Mouse (Mus musculus) liver, postnatal 0 days (tissue): ENCODE measurements around the gene Mapkapk3. TPM values are rescaled to one million over a fixed set of nuclear protein-coding genes. Genes with fewer than 3 reads are reported as not detected.

Experiments used
- ATAC-seq: fragments of 200-750 bp; cut with Nextera tagmentation; 2 replicates; pipeline ENCODE4 v1.8.0; 2017; ENCODE audit warnings: mild to moderate bottlenecking, moderate library complexity
- DNase-seq: peaks from one replicate; pipeline ENCODE4 v3.0.0-alpha.2; 2016
- H3K27ac ChIP-seq: fragments of 300-500 bp; sonication (generic); 2 replicates; pipeline ENCODE4 v1.5.1; 2014; ENCODE audit warnings: antibody characterized with exemption, moderate library complexity, mild to moderate bottlenecking, low read depth
- H3K27me3 ChIP-seq: fragments of 300-500 bp; sonication (generic); 2 replicates; pipeline ENCODE4 v1.6.1; 2014; ENCODE audit warnings: low read length, control low read depth, mixed read lengths; ENCODE audit not compliant: insufficient read depth
- H3K36me3 ChIP-seq: fragments of 300-500 bp; sonication (generic); replicated peaks from 2 replicates; pipeline ENCODE4 v1.6.1; 2014; ENCODE audit warnings: mild to moderate bottlenecking, control low read depth, low read length, moderate library complexity, mixed read lengths; ENCODE audit not compliant: insufficient read depth
- H3K4me1 ChIP-seq: fragments of 300-500 bp; sonication (generic); 2 replicates; pipeline ENCODE4 v1.6.1; 2014; ENCODE audit warnings: antibody characterized with exemption, mild to moderate bottlenecking, control low read depth; ENCODE audit not compliant: insufficient read depth
- H3K4me2 ChIP-seq: fragments of 300-500 bp; sonication (generic); 2 replicates; pipeline ENCODE4 v1.6.1; 2014; ENCODE audit warnings: low read depth, mild to moderate bottlenecking, low read length, moderate library complexity, mixed read lengths
- H3K4me3 ChIP-seq: fragments of 300-500 bp; sonication (generic); 2 replicates; pipeline ENCODE4 v1.5.1; 2014; ENCODE audit warnings: low read depth, low read length
- H3K9ac ChIP-seq: fragments of 300-500 bp; sonication (generic); replicated peaks from 2 replicates; pipeline ENCODE4 v1.6.1; 2014; ENCODE audit warnings: mild to moderate bottlenecking, moderate library complexity
- H3K9me3 ChIP-seq: fragments of 300-500 bp; sonication (generic); 2 replicates; pipeline ENCODE4 v1.6.1; 2016; ENCODE audit warnings: mild to moderate bottlenecking, control low read depth, low read length, mixed read lengths
- CTCF ChIP-seq: sonication (generic); IDR thresholded peaks from 2 replicates; pipeline ENCODE4 v1.5.1; 2016; ENCODE audit warnings: antibody characterized with exemption, low read depth
- EP300 ChIP-seq: IDR thresholded peaks from 2 replicates; pipeline ENCODE4 v1.6.1; 2016; ENCODE audit warnings: antibody characterized with exemption, low read depth, mild to moderate bottlenecking
- WGBS: fragments of 180-500 bp; shearing (Covaris S2); extraction: QIAGEN DNeasy Blood & Tissue Kit; methylation state at CpG from one replicate; pipeline ENCODE4 v1.1.7; 2014; ENCODE audit not compliant: insufficient replicate concordance; 5-methylcytosine and 5-hydroxymethylcytosine counted together
- polyA plus RNA-seq: library from polyadenylated mRNA; unstranded; fragments of >200 nt; fragmentation: Nextera tagmentation; extraction: Ambion mirVana; gene quantifications from 2 replicates; pipeline ENCODE4 v1.2.1, GENCODE M21; 2015

The Mapkapk3 gene
- polyA plus RNA-seq, 1 experiment from 2014 or later: 8.3 TPM

- Histone ChIP-seq H3K9me3 (no peaks in the 10 kb centered on the region), H3K4me3 (no peak overlapping the region), H3K27ac (no peak overlapping the region), H3K27me3 (no peaks in the 10 kb centered on the region), H3K9ac (no peak overlapping the region), H3K4me2 (no peak overlapping the region), H3K4me1 (peaks cover 6% of the 10 kb centered on the region; the same call in 1 of the 2 replicates), H3K36me3 (no peaks in the 10 kb centered on the region)
- 53% methylated on average over 2 of the region's 2 CpGs for WGBS
- ATAC-seq: no peak
- no peak for TF ChIP-seq EP300
- no peak for TF ChIP-seq CTCF
- no peak for DNase-seq
Observed at GRCm38 (mm10) chr9:107333686-107334085, 44.0 kb upstream of the Mapkapk3 start.

DNA sequence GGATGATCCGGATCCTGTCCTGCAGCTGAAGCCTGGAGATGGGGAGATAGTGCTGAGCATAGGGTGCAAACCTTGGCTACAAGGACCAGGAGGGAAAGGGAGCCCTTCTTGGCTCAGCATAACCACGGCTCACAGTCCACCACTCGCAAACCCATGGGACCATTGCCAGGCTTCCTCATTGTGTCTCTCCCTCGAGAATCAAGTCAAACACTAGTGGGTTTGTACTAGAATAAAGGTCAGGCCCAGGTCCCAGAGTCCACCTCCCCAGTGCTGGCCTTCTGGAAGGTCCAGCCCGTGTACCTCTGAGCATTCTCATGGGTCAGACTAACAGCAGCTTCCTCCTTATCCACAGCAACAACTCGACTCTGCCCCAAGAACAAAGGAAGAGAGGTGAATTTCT is 41.1 kb upstream of the Mapkapk3 start:
- Histone ChIP-seq H3K4me3 (no peak overlapping the region), H3K27me3 (no peaks in the 10 kb centered on the region), H3K36me3 (no peaks in the 10 kb centered on the region), H3K4me1 (no peaks in the 10 kb centered on the region), H3K9me3 (no peaks in the 10 kb centered on the region), H3K4me2 (no peak overlapping the region), H3K9ac (no peak overlapping the region), H3K27ac (no peak overlapping the region)
- WGBS: 56% methylated on average over 6 of the region's 6 CpGs
- DNase-seq (no peak), ATAC-seq (no peak)
- no peak for TF ChIP-seq CTCF
- TF ChIP-seq EP300: no peak

- Histone ChIP-seq H3K9me3 (no peaks in the 10 kb centered on the region), H3K4me3 (no peak overlapping the region), H3K27ac (no peak overlapping the region), H3K36me3 (no peaks in the 10 kb centered on the region), H3K4me2 (no peak overlapping the region), H3K27me3 (no peaks in the 10 kb centered on the region), H3K4me1 (0 out of 2 replicates have a peak, but pooled peaks cover 2% of the 10 kb centered on the region), H3K9ac (no peak overlapping the region)
- no peak for TF ChIP-seq EP300
- TF ChIP-seq CTCF: no peak
- DNase-seq (no peak), ATAC-seq (no peak)
- 80% methylated on average over 16 of the region's 16 CpGs for WGBS
Observed at GRCm38 (mm10) chr9:107327879-107328620, 38.4 kb upstream of the Mapkapk3 start.

DNA sequence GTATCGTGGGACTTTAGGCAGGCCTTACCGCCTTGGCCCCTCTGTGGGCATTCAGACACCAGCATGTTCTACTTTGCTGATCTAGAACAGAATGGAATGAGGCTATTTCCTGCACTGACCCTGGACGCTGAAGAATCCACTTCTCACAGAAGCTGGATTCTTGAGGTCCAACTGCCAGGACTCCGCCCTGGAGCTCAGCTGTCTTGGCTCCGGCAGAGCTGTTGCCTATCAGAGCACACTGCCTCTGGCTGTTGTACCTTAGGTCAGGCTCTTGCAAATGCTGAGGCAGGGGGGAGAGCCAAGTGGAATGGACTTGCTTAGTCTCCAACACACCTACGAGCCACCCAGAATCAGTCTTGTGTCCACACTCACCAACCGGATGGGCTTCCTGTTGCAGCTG is 36.2 kb upstream of the Mapkapk3 start:
- no peaks in the 10 kb centered on the region for H3K27me3 ChIP-seq
- DNase-seq (no peak), ATAC-seq (no peak)
- WGBS: 67% methylated on average over 7 of the region's 7 CpGs
- H3K9me3 ChIP-seq: no peaks in the 10 kb centered on the region
- H3K27ac ChIP-seq: no peak overlapping the region
- H3K4me1 ChIP-seq: 0 out of 2 replicates have a peak, but pooled peaks cover 2% of the 10 kb centered on the region
- H3K4me2 ChIP-seq: no peak overlapping the region
- H3K36me3 ChIP-seq: no peaks in the 10 kb centered on the region
- no peak overlapping the region for H3K4me3 ChIP-seq
- TF ChIP-seq EP300 (no peak), CTCF (no peak)
- H3K9ac ChIP-seq: no peak overlapping the region

GRCm38 (mm10) chr9:107324799-107325561 is 35.3 kb upstream of the Mapkapk3 start:
- H3K36me3 ChIP-seq: no peaks in the 10 kb centered on the region
- H3K9ac ChIP-seq: no peak overlapping the region
- 0 out of 2 replicates have a peak, but pooled peaks cover 2% of the 10 kb centered on the region for H3K4me1 ChIP-seq
- no peak overlapping the region for H3K27ac ChIP-seq
- H3K9me3 ChIP-seq: no peaks in the 10 kb centered on the region
- 64% methylated on average over 4 of the region's 4 CpGs for WGBS
- TF ChIP-seq CTCF: no peak
- no peak for TF ChIP-seq EP300
- H3K27me3 ChIP-seq: no peaks in the 10 kb centered on the region
- ATAC-seq: no peak
- no peak overlapping the region for H3K4me3 ChIP-seq
- DNase-seq: no peak
- no peak overlapping the region for H3K4me2 ChIP-seq

- ATAC-seq: 0 out of 2 replicates have a peak, but pooled peaks have one; percentile 21
- Histone ChIP-seq H3K4me3 (no peak overlapping the region), H3K9me3 (no peaks in the 10 kb centered on the region), H3K27ac (no peak overlapping the region), H3K36me3 (no peaks in the 10 kb centered on the region), H3K27me3 (no peaks in the 10 kb centered on the region), H3K4me1 (0 out of 2 replicates have a peak, but pooled peaks cover 2% of the 10 kb centered on the region), H3K4me2 (no peak overlapping the region), H3K9ac (no peak overlapping the region)
- 24% methylated on average over 6 of the region's 6 CpGs for WGBS
- TF ChIP-seq CTCF (no peak), EP300 (peak; percentile 29; the same call in 1 of the 2 replicates)
- DNase-seq: no peak
Observed at GRCm38 (mm10) chr9:107323558-107323957, 33.9 kb upstream of the Mapkapk3 start.
